Comparison of ENCODE assay signal across 14 mouse cellular contexts in the genomic region with DNA sequence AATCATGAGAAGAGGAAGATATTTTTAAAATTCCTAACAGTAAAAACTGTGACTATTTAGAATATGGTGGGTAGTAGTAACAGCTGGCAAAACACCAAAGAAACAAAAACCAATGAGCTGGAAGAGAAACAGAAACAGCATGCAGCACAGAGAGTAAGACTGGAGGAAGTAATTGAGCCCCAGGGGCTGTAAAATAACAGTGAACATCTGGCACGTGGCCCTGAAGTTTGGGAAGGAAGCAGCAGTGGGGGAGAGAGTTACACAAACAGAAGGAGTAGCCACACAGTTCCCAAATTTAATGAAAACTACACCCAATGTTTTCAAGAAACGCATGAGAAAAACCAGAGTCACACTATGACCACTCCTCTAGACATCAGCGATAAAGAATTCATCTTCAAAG. TPM values are rescaled to one million over a fixed set of nuclear protein-coding genes. Genes with fewer than 3 reads are reported as not detected.
DNase-seq lines count a peak whose midpoint lies in the region; ATAC-seq and TF ChIP-seq lines count a peak whose summit lies in the region.
"Had no signal": no experiment of that assay in that cellular context is flagged by ENCODE, and none has a peak within 500 bp of the region (broad histone marks: within the 10 kb centered on the region; RNA-seq: fewer than 3 reads in every experiment).

No protein-coding gene starts in this region.

- no peak for ATAC-seq in forebrain, embryonic 14.5 days
- no peak for ATAC-seq in forebrain, postnatal 0 days
- no peak for ATAC-seq in kidney, postnatal 0 days (replicated peaks; ENCODE audit: low FRiP score, low read depth)
- ATAC-seq in kidney, embryonic 16.5 days (ENCODE audit: low FRiP score, low TSS enrichment): no peak
- ATAC-seq: forebrain, embryonic 13.5 days had no signal

- 57% methylated on average over 3 of the region's 3 CpGs for WGBS in forebrain, embryonic 14.5 days
- 57% methylated on average over 3 of the region's 3 CpGs for WGBS in forebrain, postnatal 0 days
- 15% methylated on average over 3 of the region's 3 CpGs for WGBS in kidney, postnatal 0 days
- 19% methylated on average over 3 of the region's 3 CpGs for WGBS in kidney, embryonic 16.5 days

- no peaks in the 10 kb centered on the region for H3K9me3 ChIP-seq in forebrain, embryonic 14.5 days (replicated peaks; ENCODE audit: control insufficient read depth, low read length)
- no peaks in the 10 kb centered on the region for H3K9me3 ChIP-seq in forebrain, postnatal 0 days (ENCODE audit: low read length)
- H3K9me3 ChIP-seq in kidney, postnatal 0 days (replicated peaks; ENCODE audit: low read length): no peaks in the 10 kb centered on the region
- no peaks in the 10 kb centered on the region for H3K9me3 ChIP-seq in kidney, embryonic 16.5 days (ENCODE audit: low read length)
- H3K9me3 ChIP-seq: embryonic facial prominence, embryonic 12.5 days; forebrain, embryonic 13.5 days had no signal

- H3K27me3 ChIP-seq in forebrain, embryonic 14.5 days (replicated peaks; ENCODE audit: control insufficient read depth, insufficient read depth, low read length): 0 out of 2 replicates have a peak, but pooled peaks cover 2% of the 10 kb centered on the region
- no peaks in the 10 kb centered on the region for H3K27me3 ChIP-seq in forebrain, postnatal 0 days (ENCODE audit: insufficient read depth, low read length)
- no peaks in the 10 kb centered on the region for H3K27me3 ChIP-seq in kidney, postnatal 0 days (ENCODE audit: insufficient read depth, low read length)
- no peaks in the 10 kb centered on the region for H3K27me3 ChIP-seq in kidney, embryonic 16.5 days (ENCODE audit: insufficient read depth, low read length)
- H3K27me3 ChIP-seq: embryonic facial prominence, embryonic 12.5 days; forebrain, embryonic 13.5 days had no signal

- no peak overlapping the region for H3K27ac ChIP-seq in forebrain, embryonic 14.5 days (ENCODE audit: low read depth, low read length)
- no peak overlapping the region for H3K27ac ChIP-seq in forebrain, postnatal 0 days (ENCODE audit: low read depth, low read length)
- no peak overlapping the region for H3K27ac ChIP-seq in kidney, postnatal 0 days
- H3K27ac ChIP-seq in kidney, embryonic 16.5 days (ENCODE audit: low read length): no peak overlapping the region
- H3K27ac ChIP-seq: embryonic facial prominence, embryonic 12.5 days; forebrain, embryonic 13.5 days had no signal

- H3K4me3 ChIP-seq in forebrain, embryonic 14.5 days (ENCODE audit: low read depth, low read length): no peak overlapping the region
- H3K4me3 ChIP-seq in forebrain, postnatal 0 days (ENCODE audit: low read depth, low read length): no peak overlapping the region
- no peak overlapping the region for H3K4me3 ChIP-seq in kidney, postnatal 0 days (replicated peaks; ENCODE audit: low read depth, low read length)
- H3K4me3 ChIP-seq in kidney, embryonic 16.5 days (ENCODE audit: low read length): no peak overlapping the region
- H3K4me3 ChIP-seq: embryonic facial prominence, embryonic 12.5 days; forebrain, embryonic 13.5 days had no signal

- no peak overlapping the region for H3K4me2 ChIP-seq in forebrain, embryonic 14.5 days (ENCODE audit: low read length)
- H3K4me2 ChIP-seq in forebrain, postnatal 0 days (ENCODE audit: low read depth): no peak overlapping the region
- H3K4me2 ChIP-seq in kidney, postnatal 0 days (ENCODE audit: low read length): no peak overlapping the region
- no peak overlapping the region for H3K4me2 ChIP-seq in kidney, embryonic 16.5 days (replicated peaks; ENCODE audit: low read depth, low read length)
- H3K4me2 ChIP-seq: embryonic facial prominence, embryonic 12.5 days; forebrain, embryonic 13.5 days had no signal

- TF ChIP-seq CTCF in forebrain, postnatal 0 days (IDR thresholded peaks at IDR 0.05; ENCODE audit: low read depth): no peak
- no peak for TF ChIP-seq CTCF in kidney, postnatal 0 days (IDR thresholded peaks at IDR 0.05; ENCODE audit: low read depth)

- H3K9ac ChIP-seq in forebrain, embryonic 14.5 days (ENCODE audit: low read length): no peak overlapping the region
- no peak overlapping the region for H3K9ac ChIP-seq in forebrain, postnatal 0 days
- no peak overlapping the region for H3K9ac ChIP-seq in kidney, postnatal 0 days (ENCODE audit: low read depth, low read length)
- H3K9ac ChIP-seq in kidney, embryonic 16.5 days (replicated peaks; ENCODE audit: low read length): no peak overlapping the region
- H3K9ac ChIP-seq: embryonic facial prominence, embryonic 12.5 days; forebrain, embryonic 13.5 days had no signal

- H3K4me1 ChIP-seq in forebrain, embryonic 14.5 days (ENCODE audit: control insufficient read depth, insufficient read depth, low read length): no peaks in the 10 kb centered on the region
- no peaks in the 10 kb centered on the region for H3K4me1 ChIP-seq in forebrain, postnatal 0 days (ENCODE audit: insufficient read depth)
- H3K4me1 ChIP-seq in kidney, postnatal 0 days (replicated peaks; ENCODE audit: insufficient read depth, low read length): no peaks in the 10 kb centered on the region
- 0 out of 2 replicates have a peak, but pooled peaks cover 5% of the 10 kb centered on the region for H3K4me1 ChIP-seq in kidney, embryonic 16.5 days (ENCODE audit: insufficient read depth, low read length)

- no peaks in the 10 kb centered on the region for H3K36me3 ChIP-seq in forebrain, embryonic 14.5 days (ENCODE audit: control insufficient read depth, insufficient read depth, low read length)
- H3K36me3 ChIP-seq in forebrain, postnatal 0 days (ENCODE audit: insufficient read depth): no peaks in the 10 kb centered on the region
- no peaks in the 10 kb centered on the region for H3K36me3 ChIP-seq in kidney, postnatal 0 days (ENCODE audit: insufficient read depth, low read length)
- H3K36me3 ChIP-seq in kidney, embryonic 16.5 days (ENCODE audit: insufficient read depth, low read length): no peaks in the 10 kb centered on the region

- DNase-seq in forebrain, embryonic 14.5 days (ENCODE audit: low spot score): peak; percentile 6
- DNase-seq in forebrain, postnatal 0 days: no peak
- DNase-seq in kidney, postnatal 0 days (ENCODE audit: low spot score): peak; percentile 41
- DNase-seq in embryo, embryonic 10.5 days (ENCODE audit: low spot score): peak; percentile 62
- peak; percentile 70 for DNase-seq in mesoderm, embryonic 11.5 days (ENCODE audit: low read depth, low spot score)
- DNase-seq in lung, postnatal 36 days: no peak
- no peak for DNase-seq in retina, embryonic 14.5 days (ENCODE audit: low spot score)
- DNase-seq: cerebellum, adult 11-12 months; retina, postnatal 1 day; spleen, adult 18-20 months had no signal

RNA-seq across cellular contexts. Expression of a gene that starts 31.6 kb away (rescaled TPM):
- polyA plus RNA-seq in forebrain, embryonic 14.5 days (2014; fragmentation: Nextera tagmentation; extraction: Ambion mirVana): 1.8 and 2.5 TPM in 2 replicates
- total RNA-seq in forebrain, postnatal 0 days (2014; rRNA removed): 6.2 and 10.6 TPM in 2 replicates
- polyA plus RNA-seq in forebrain, postnatal 0 days (2015; fragmentation: Nextera tagmentation; extraction: Ambion mirVana): 1.1 and 2.8 TPM in 2 replicates
- 5.1 and 6.1 TPM in 2 replicates for polyA plus RNA-seq in kidney, postnatal 0 days (2015; fragmentation: Nextera tagmentation; extraction: Ambion mirVana)
- 9.5 and 11.1 TPM in 2 replicates for polyA plus RNA-seq in kidney, embryonic 16.5 days (2015; fragmentation: Nextera tagmentation; extraction: Ambion mirVana)
- total RNA-seq: megakaryocyte-erythroid progenitor cell, adult 5-6 weeks had no signal

RNA-seq across cellular contexts. Expression of a gene that starts 38.5 kb away (rescaled TPM):
- polyA plus RNA-seq in forebrain, embryonic 14.5 days (2014; fragmentation: Nextera tagmentation; extraction: Ambion mirVana): 21.9 and 28.0 TPM in 2 replicates
- 31.5 and 31.9 TPM in 2 replicates for total RNA-seq in forebrain, postnatal 0 days (2014; rRNA removed)
- polyA plus RNA-seq in forebrain, postnatal 0 days (2015; fragmentation: Nextera tagmentation; extraction: Ambion mirVana): 18.9 and 24.4 TPM in 2 replicates
- polyA plus RNA-seq in kidney, postnatal 0 days (2015; fragmentation: Nextera tagmentation; extraction: Ambion mirVana): 20.1 and 22.2 TPM in 2 replicates
- 34.3 and 34.8 TPM in 2 replicates for polyA plus RNA-seq in kidney, embryonic 16.5 days (2015; fragmentation: Nextera tagmentation; extraction: Ambion mirVana)

Comparison
In these comparisons a context has a peak if more than half of its experiments do, and no peak if none do; other contexts are left out.
1. DNase-seq: peak in forebrain, embryonic 14.5 days (single experiment), kidney, postnatal 0 days (single experiment), embryo, embryonic 10.5 days (single experiment) and mesoderm, embryonic 11.5 days (single experiment); none in forebrain, postnatal 0 days (single experiment), lung, postnatal 36 days (single experiment) and retina, embryonic 14.5 days (single experiment).